Mouse (Mus musculus) limb, embryonic 15.5 days (tissue): ENCODE measurements around the gene Chmp1a. TPM values are rescaled to one million over a fixed set of nuclear protein-coding genes. Genes with fewer than 3 reads are reported as not detected.

ENCODE experiments used
- ATAC-seq: fragments of 200-750 bp; cut with Nextera tagmentation; 2 replicates; pipeline ENCODE4 v1.8.0; 2017; ENCODE audit warnings: low read depth, moderate TSS enrichment; ENCODE audit not compliant: insufficient number of reproducible peaks, low FRiP score, low TSS enrichment
- H3K27ac ChIP-seq: fragments of 300-500 bp; sonication (generic); 2 replicates; pipeline ENCODE4 v1.5.1; 2015; ENCODE audit warnings: moderate library complexity, mild to moderate bottlenecking, inconsistent platforms
- H3K27me3 ChIP-seq: fragments of 300-500 bp; sonication (generic); 2 replicates; pipeline ENCODE4 v1.6.1; 2015; ENCODE audit warnings: inconsistent platforms
- H3K36me3 ChIP-seq: fragments of 300-500 bp; sonication (generic); 2 replicates; pipeline ENCODE4 v1.6.1; 2015; ENCODE audit warnings: inconsistent platforms
- H3K4me1 ChIP-seq: fragments of 300-500 bp; sonication (generic); 2 replicates; pipeline ENCODE4 v1.6.1; 2015; ENCODE audit warnings: inconsistent platforms
- H3K4me2 ChIP-seq: fragments of 300-500 bp; sonication (generic); 2 replicates; pipeline ENCODE4 v1.6.1; 2015; ENCODE audit warnings: mild to moderate bottlenecking, inconsistent platforms
- H3K4me3 ChIP-seq: fragments of 300-500 bp; sonication (generic); 2 replicates; pipeline ENCODE4 v1.5.1; 2015; ENCODE audit warnings: mild to moderate bottlenecking, inconsistent platforms
- H3K9ac ChIP-seq: fragments of 300-500 bp; sonication (generic); 2 replicates; pipeline ENCODE4 v1.6.1; 2015; ENCODE audit warnings: inconsistent platforms
- H3K9me3 ChIP-seq: fragments of 300-500 bp; sonication (generic); 2 replicates; pipeline ENCODE4 v1.6.1; 2016; ENCODE audit warnings: inconsistent platforms
- WGBS: fragments of 180-500 bp; shearing (Covaris S2); methylation state at CpG from one replicate; pipeline ENCODE4 v1.1.7; 2015; 5-methylcytosine and 5-hydroxymethylcytosine counted together
- polyA plus RNA-seq: library from polyadenylated mRNA; unstranded; fragments of >200 nt; fragmentation: Nextera tagmentation; extraction: Ambion mirVana; gene quantifications from 2 replicates; pipeline ENCODE4 v1.2.1, GENCODE M21; 2015

The Chmp1a gene
- polyA plus RNA-seq, 1 experiment from 2014 or later: 166 TPM

GRCm38 (mm10) chr8:123190678-123191077 lies 21.9 kb downstream of the Chmp1a start:
- 2% methylated on average over 9 of the region's 9 CpGs for WGBS
- Histone ChIP-seq H3K4me1 (peaks cover 23% of the 10 kb centered on the region), H3K9me3 (no peaks in the 10 kb centered on the region), H3K9ac (no peak overlapping the region), H3K27ac (peak overlapping the region; percentile 59; the same call in 1 of the 2 replicates), H3K4me3 (no peak overlapping the region), H3K4me2 (peak overlapping the region; percentile 25; the same call in 1 of the 2 replicates), H3K27me3 (no peaks in the 10 kb centered on the region), H3K36me3 (no peaks in the 10 kb centered on the region)
- ATAC-seq: no peak

GRCm38 (mm10) chr8:123188841-123189240 lies 23.7 kb downstream of the Chmp1a start:
- H3K4me1 ChIP-seq: peaks cover 31% of the 10 kb centered on the region
- no peaks in the 10 kb centered on the region for H3K36me3 ChIP-seq
- no peak overlapping the region for H3K4me2 ChIP-seq
- H3K27ac ChIP-seq: no peak overlapping the region
- no peak overlapping the region for H3K9ac ChIP-seq
- H3K4me3 ChIP-seq: no peak overlapping the region
- H3K9me3 ChIP-seq: no peaks in the 10 kb centered on the region
- ATAC-seq: no peak
- WGBS: 81% methylated on average over 7 of the region's 7 CpGs
- H3K27me3 ChIP-seq: no peaks in the 10 kb centered on the region

DNA sequence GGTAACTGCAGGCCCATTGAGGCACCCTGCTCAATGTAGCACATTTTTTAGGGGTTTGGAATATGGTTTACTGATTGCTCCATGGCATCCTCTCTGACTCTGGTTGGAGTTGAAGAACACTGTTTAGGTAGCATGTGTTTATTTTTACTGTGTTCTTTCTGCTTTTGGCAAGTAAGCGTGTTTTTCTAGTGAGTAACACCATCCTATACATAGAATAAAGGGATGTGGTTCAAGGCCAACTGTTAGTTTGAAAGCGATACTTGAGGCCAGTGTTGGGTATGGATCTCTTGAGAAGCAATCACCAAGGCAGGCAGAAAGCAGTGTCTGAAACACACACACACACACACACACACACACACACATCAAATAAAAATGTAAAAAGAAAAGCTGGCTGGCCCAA lies 24.6 kb downstream of the Chmp1a start:
- no peak for ATAC-seq
- no peaks in the 10 kb centered on the region for H3K36me3 ChIP-seq
- 84% methylated on average over 2 of the region's 2 CpGs for WGBS
- H3K9ac ChIP-seq: no peak overlapping the region
- no peak overlapping the region for H3K27ac ChIP-seq
- H3K4me1 ChIP-seq: peaks cover 31% of the 10 kb centered on the region
- H3K27me3 ChIP-seq: no peaks in the 10 kb centered on the region
- H3K9me3 ChIP-seq: no peaks in the 10 kb centered on the region
- H3K4me2 ChIP-seq: no peak overlapping the region
- H3K4me3 ChIP-seq: no peak overlapping the region

DNA sequence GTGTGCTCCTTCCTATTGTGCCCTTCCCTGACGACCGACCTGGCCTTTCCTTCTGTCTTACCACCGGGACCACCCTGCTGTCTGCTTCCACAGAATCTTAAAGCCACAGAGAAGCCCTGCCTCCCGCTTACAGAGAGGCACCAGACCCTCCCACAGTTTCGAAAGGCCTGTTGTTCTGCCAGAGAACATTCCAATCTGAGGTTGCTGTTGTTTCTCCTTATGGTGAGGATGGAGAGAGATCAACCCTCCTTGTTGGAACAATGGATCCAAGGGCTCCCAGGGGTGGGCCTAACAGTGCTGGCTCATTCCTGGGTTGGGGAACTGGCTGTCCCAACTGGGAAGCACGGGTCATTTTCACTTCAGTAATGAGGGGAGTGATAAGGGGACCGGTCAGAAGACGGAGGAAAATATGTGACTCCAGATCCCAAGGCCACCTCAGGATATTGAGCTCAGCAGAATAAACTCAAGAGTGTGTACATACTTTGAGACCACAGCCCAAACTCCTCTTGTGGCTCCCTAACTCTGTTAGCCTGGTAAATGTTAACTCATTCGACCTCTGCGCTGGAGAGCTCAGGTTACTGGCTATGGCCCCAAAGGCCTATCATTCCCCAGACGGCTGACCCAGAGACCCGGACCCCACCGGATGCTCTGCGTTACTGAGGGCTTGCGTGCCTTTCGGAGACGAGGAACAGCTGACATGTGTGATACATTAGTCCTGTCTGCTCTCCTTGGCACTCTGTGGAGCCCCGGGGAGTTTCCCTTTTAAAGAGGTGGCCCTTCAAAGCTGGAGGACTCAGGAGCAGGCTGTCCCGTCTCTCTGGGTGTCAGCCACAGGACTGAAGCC lies 26.8 kb downstream of the Chmp1a start, which contains the start of gene Dpep1:
Dpep1 (plus strand) TSS at position 677 of the 844 bp plus-strand sequence.
- Histone ChIP-seq H3K27me3 (no peaks in the 10 kb centered on the region), H3K4me1 (peaks cover 31% of the 10 kb centered on the region), H3K9ac (no peak within 1 kb of the TSS), H3K4me3 (no peak within 1 kb of the TSS), H3K9me3 (no peaks in the 10 kb centered on the region), H3K36me3 (no peaks in the 10 kb centered on the region), H3K27ac (peak within 1 kb of the TSS; percentile 54), H3K4me2 (no peak within 1 kb of the TSS)
- 0 out of 2 replicates have a peak, but pooled peaks have one; percentile 37 for ATAC-seq
- WGBS: 23% methylated on average over 19 of the region's 19 CpGs

DNA sequence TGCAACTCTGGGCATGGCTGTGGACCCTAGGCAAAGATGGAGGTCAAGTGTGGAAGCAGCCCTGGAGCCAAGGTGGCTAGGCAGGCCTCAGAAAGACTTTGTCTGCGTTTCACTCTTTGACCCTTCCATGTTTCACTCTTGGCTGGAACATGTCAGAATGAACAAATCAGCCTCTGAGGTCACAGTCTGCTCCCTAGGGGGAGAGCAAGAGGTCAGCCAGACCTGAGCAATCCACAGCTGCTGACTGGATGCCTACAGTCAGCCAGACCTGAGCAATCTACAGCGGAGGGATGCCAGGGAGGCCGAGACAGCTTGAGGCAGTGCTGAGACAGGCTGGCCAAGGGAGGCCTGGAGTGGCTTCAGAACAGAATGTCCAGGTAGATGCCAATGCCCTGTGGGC lies 31.2 kb downstream of the Chmp1a start:
- H3K27ac ChIP-seq: no peak overlapping the region
- WGBS: 60% methylated on average over 3 of the region's 3 CpGs
- ATAC-seq: no peak

DNA sequence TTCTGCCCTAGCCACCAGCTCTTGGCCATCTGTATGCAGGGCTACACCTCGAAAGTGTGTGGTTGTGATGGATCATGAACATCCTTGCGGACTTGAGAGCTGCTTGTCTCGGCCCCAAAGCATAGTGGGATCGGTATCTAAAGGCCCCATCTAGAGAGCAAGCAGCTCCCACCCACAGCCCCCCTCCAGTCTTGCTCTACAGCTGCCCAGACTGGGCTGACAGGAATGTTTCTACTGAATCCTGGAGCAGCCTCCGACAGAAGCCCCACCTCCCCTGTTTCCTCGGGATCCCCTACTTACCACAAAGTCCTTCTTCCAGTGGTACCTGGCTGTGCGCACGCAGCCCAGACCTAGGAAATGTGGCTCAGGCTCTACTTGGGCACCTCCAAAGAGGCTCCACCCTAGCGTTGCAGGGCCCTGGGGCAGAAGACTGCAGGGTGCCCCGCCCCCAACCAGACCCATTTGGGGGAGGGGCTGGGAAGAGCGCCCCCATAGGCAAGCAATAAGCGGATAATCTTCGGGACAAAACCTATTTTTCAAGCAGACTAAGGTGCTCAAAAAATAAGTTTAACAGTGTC lies 54.6 kb downstream of the Chmp1a start, which contains the start of gene Sult5a1:
Sult5a1 (minus strand) TSS at position 428 of the 578 bp plus-strand sequence.
- Histone ChIP-seq H3K27me3 (no peaks in the 10 kb centered on the region), H3K4me1 (peaks cover 24% of the 10 kb centered on the region), H3K27ac (peak within 1 kb of the TSS; percentile 63), H3K36me3 (no peaks in the 10 kb centered on the region), H3K9me3 (no peaks in the 10 kb centered on the region), H3K4me2 (peak within 1 kb of the TSS; percentile 43), H3K9ac (no peak within 1 kb of the TSS), H3K4me3 (peak within 1 kb of the TSS; percentile 29)
- 24% methylated on average over 13 of the region's 13 CpGs for WGBS
- ATAC-seq: no peak

More for the DNA sequence above, 31.2 kb downstream of the Chmp1a start:
- H3K36me3 ChIP-seq: no peaks in the 10 kb centered on the region
- no peak overlapping the region for H3K4me2 ChIP-seq
- no peak overlapping the region for H3K4me3 ChIP-seq
- H3K4me1 ChIP-seq: peaks cover 15% of the 10 kb centered on the region
- H3K27me3 ChIP-seq: no peaks in the 10 kb centered on the region
- H3K9ac ChIP-seq: no peak overlapping the region
- peaks cover 3% of the 10 kb centered on the region; the same call in 1 of the 2 replicates for H3K9me3 ChIP-seq

DNA sequence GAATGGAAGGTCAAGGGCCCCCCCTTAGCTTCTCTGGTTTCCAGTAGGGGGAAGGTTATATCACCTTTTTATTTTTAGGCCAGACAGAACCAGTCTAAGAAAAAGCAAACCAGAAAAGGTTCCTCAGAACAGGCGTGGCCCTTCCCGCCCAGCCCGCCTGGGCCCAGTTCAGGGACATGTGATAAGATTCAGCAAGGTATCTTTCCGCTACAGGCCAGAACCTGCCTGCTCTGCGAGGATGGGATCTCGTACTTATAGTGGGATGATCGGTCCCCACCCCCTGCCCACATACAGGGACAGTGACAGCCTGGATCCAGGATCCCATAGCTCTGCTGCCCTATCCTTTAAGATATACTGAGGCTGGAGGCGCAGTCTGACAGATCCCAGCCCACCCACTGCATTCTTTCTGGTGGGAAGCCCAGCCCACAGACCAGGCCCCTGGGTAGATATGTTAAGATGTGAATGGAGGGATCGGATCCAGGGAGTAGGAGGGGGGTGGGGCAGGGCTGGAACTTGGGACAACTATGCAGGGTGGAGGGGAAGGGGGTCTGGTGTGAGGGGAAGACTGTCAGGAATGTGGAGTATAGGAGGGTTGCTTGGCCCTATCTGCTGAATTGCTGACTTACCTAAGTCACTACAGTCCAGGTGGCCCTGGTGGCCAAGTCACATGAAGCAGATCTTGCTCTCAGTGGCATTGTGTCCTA lies 56.3 kb downstream of the Chmp1a start:
- 0 out of 2 replicates have a peak, but pooled peaks have one; percentile 31 for ATAC-seq
- no peaks in the 10 kb centered on the region for H3K9me3 ChIP-seq
- H3K4me2 ChIP-seq: no peak overlapping the region
- H3K27ac ChIP-seq: peak overlapping the region; percentile 50
- WGBS: 62% methylated on average over 9 of the region's 9 CpGs
- H3K4me1 ChIP-seq: peaks cover 24% of the 10 kb centered on the region
- H3K4me3 ChIP-seq: no peak overlapping the region
- H3K36me3 ChIP-seq: no peaks in the 10 kb centered on the region
- no peaks in the 10 kb centered on the region for H3K27me3 ChIP-seq
- H3K9ac ChIP-seq: no peak overlapping the region

DNA sequence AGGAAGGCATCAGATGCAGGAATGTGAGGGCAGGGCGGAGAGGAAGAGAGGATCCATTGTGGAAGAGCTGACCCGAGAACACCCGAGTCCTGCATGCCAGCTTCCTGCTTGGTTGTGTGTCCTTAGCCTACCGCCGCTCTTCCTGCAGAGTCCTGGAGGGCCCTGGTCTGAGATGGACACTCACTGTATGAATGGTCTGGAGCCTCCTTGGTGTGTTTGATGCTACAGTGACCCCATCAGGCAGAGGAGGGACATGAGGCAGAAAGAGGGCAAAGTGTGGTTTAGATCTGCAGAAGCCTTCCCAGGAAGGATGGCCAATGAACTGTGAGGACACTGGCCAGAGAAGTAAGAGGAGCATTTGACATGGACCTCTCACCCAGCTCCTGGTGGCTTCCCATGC lies 57.4 kb downstream of the Chmp1a start:
- H3K27ac ChIP-seq: no peak overlapping the region
- no peaks in the 10 kb centered on the region for H3K27me3 ChIP-seq
- ATAC-seq: no peak
- no peaks in the 10 kb centered on the region for H3K9me3 ChIP-seq
- WGBS: 77% methylated on average over 5 of the region's 5 CpGs
- H3K36me3 ChIP-seq: no peaks in the 10 kb centered on the region
- no peak overlapping the region for H3K4me3 ChIP-seq
- H3K9ac ChIP-seq: no peak overlapping the region
- H3K4me1 ChIP-seq: peaks cover 24% of the 10 kb centered on the region
- H3K4me2 ChIP-seq: no peak overlapping the region

Other genes with a start within 250 kb of the Chmp1a start
- gene Ankrd11, start 170.5 kb downstream of the Chmp1a start, polyA plus RNA-seq: 44.8 and 45.3 TPM in 2 replicates
- gene Spg7, start 149.8 kb downstream of the Chmp1a start, polyA plus RNA-seq: 33.4 and 38.5 TPM in 2 replicates
- gene Rpl13, start 110.4 kb downstream of the Chmp1a start, polyA plus RNA-seq: 1,386 and 1,581 TPM in 2 replicates
- 0.84 and 1.2 TPM in 2 replicates for gene Cpne7, start 95.4 kb downstream of the Chmp1a start, polyA plus RNA-seq
- gene Sult5a1, start 54.4 kb downstream of the Chmp1a start, polyA plus RNA-seq: 41.0 and 41.7 TPM in 2 replicates
- 6.9 and 9.0 TPM in 2 replicates for gene Dpep1, start 26.5 kb downstream of the Chmp1a start, polyA plus RNA-seq
- gene Spata33, start 69 bp upstream of the Chmp1a start, polyA plus RNA-seq: 3.5 and 3.9 TPM in 2 replicates
- gene Cdk10, start 12.1 kb upstream of the Chmp1a start, polyA plus RNA-seq: 30.0 and 33.4 TPM in 2 replicates
- gene Spata2l, start 23.5 kb upstream of the Chmp1a start, polyA plus RNA-seq: 5.6 and 5.9 TPM in 2 replicates
- 25.4 and 28.4 TPM in 2 replicates for gene Zfp276, start 41.4 kb upstream of the Chmp1a start, polyA plus RNA-seq
- 27.2 and 29.4 TPM in 2 replicates for gene Vps9d1, start 41.6 kb upstream of the Chmp1a start, polyA plus RNA-seq
- gene Fanca, start 105.8 kb upstream of the Chmp1a start, polyA plus RNA-seq: 14.8 and 18.6 TPM in 2 replicates
- gene Spire2, start 120.0 kb upstream of the Chmp1a start, polyA plus RNA-seq: 0.93 and 1.2 TPM in 2 replicates
- gene Tcf25, start 161.0 kb upstream of the Chmp1a start, polyA plus RNA-seq: 187 and 191 TPM in 2 replicates
- 0.08 and 0.15 TPM in 2 replicates for gene Mc1r, start 194.3 kb upstream of the Chmp1a start, polyA plus RNA-seq
- gene Tubb3, start 198.7 kb upstream of the Chmp1a start, polyA plus RNA-seq: 4.0 and 5.0 TPM in 2 replicates
- gene Def8, start 210.8 kb upstream of the Chmp1a start, polyA plus RNA-seq: 42.4 and 43.5 TPM in 2 replicates